Comparison of ENCODE assay signal across 24 mouse cellular contexts in the genomic region with DNA sequence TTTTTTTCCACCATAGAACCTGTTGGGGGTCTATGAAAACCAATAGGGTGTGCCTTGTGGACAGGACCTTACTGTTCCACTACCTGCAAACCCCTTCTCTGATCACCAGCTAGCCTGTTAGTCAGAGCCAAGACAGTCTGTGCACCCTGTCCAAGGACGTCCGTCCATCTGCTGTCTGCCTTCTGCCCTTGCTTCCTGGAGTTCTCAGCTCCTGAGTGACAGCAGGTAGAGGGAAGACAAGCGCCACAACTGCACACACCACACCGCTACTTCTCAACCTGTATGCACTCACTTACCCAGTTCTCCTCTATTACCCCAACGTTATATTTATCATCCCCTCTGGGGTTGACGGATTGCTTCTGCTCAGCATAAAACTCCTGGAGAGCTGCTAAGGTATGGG. TPM values are rescaled to one million over a fixed set of nuclear protein-coding genes. Genes with fewer than 3 reads are reported as not detected.
"Had no signal": no experiment of that assay in that cellular context is flagged by ENCODE, and none has a peak within 500 bp of the region (broad histone marks: within the 10 kb centered on the region; RNA-seq: fewer than 3 reads in every experiment).

No protein-coding gene starts in this region.

- DNase-seq: kidney, postnatal 25 days; layer of hippocampus, adult 9-11 months; liver; lung, adult 2 months; lung, postnatal 14 days; lung, postnatal 4 days; midbrain, embryonic 14.5 days; right cerebral cortex, adult 18-20 months; right cerebral cortex, postnatal 14 days; right cerebral cortex, postnatal 4 days; thymus, adult 2 months; thymus, postnatal 14 days; thymus, postnatal 4 days had no signal

- H3K4me3 ChIP-seq: layer of hippocampus, adult 2 months; limb, embryonic 10.5 days; limb, embryonic 13.5 days; liver, embryonic 12.5 days; liver, embryonic 15.5 days; neural tube, embryonic 12.5 days; neural tube, embryonic 15.5 days had no signal

- H3K27me3 ChIP-seq: limb, embryonic 13.5 days; liver, embryonic 12.5 days; liver, embryonic 15.5 days; neural tube, embryonic 12.5 days; neural tube, embryonic 15.5 days had no signal

- H3K27ac ChIP-seq: kidney, postnatal 0 days; layer of hippocampus, adult 2 months; limb, embryonic 10.5 days; limb, embryonic 13.5 days; liver, embryonic 12.5 days; liver, embryonic 15.5 days; neural tube, embryonic 12.5 days; neural tube, embryonic 15.5 days; stomach, postnatal 0 days had no signal

- H3K36me3 ChIP-seq: liver, embryonic 15.5 days; neural tube, embryonic 12.5 days had no signal

- ATAC-seq: liver, embryonic 12.5 days had no signal

RNA-seq across cellular contexts. Expression of a gene that starts 41.0 kb away (rescaled TPM):
- total RNA-seq: megakaryocyte progenitor cell, adult 5-6 weeks; megakaryocyte-erythroid progenitor cell, adult 5-6 weeks had no signal
